Mouse (Mus musculus) forebrain, postnatal 0 days (tissue): ENCODE measurements around the gene Cdh11. TPM values are rescaled to one million over a fixed set of nuclear protein-coding genes. Genes with fewer than 3 reads are reported as not detected.

Experiments used
- ATAC-seq: fragments of 200-750 bp; cut with Nextera tagmentation; 2 replicates; pipeline ENCODE4 v1.8.0; 2017; ENCODE audit warnings: mild to moderate bottlenecking, moderate library complexity
- DNase-seq: peaks from one replicate; pipeline ENCODE4 v3.0.0-alpha.2; 2015
- H3K27ac ChIP-seq: fragments of 300-500 bp; sonication (generic); 2 replicates; pipeline ENCODE4 v1.5.1; 2014; ENCODE audit warnings: low read depth, mild to moderate bottlenecking, antibody characterized with exemption, low read length, moderate library complexity, mixed read lengths
- H3K27me3 ChIP-seq: fragments of 300-500 bp; sonication (generic); 2 replicates; pipeline ENCODE4 v1.6.1; 2014; ENCODE audit warnings: mild to moderate bottlenecking, low read length, mixed read lengths; ENCODE audit not compliant: insufficient read depth
- H3K36me3 ChIP-seq: fragments of 300-500 bp; sonication (generic); 2 replicates; pipeline ENCODE4 v1.6.1; 2014; ENCODE audit warnings: mild to moderate bottlenecking, moderate library complexity; ENCODE audit not compliant: insufficient read depth
- H3K4me1 ChIP-seq: fragments of 300-500 bp; sonication (generic); 2 replicates; pipeline ENCODE4 v1.6.1; 2014; ENCODE audit warnings: antibody characterized with exemption; ENCODE audit not compliant: insufficient read depth
- H3K4me2 ChIP-seq: fragments of 300-500 bp; sonication (generic); 2 replicates; pipeline ENCODE4 v1.6.1; 2014; ENCODE audit warnings: low read depth, mild to moderate bottlenecking, moderate library complexity
- H3K4me3 ChIP-seq: fragments of 300-500 bp; sonication (generic); 2 replicates; pipeline ENCODE4 v1.5.1; 2014; ENCODE audit warnings: low read depth, low read length, mixed read lengths
- H3K9ac ChIP-seq: fragments of 300-500 bp; sonication (generic); 2 replicates; pipeline ENCODE4 v1.6.1; 2014; ENCODE audit warnings: mild to moderate bottlenecking
- H3K9me3 ChIP-seq: fragments of 300-500 bp; sonication (generic); 2 replicates; pipeline ENCODE4 v1.6.1; 2016; ENCODE audit warnings: low read length
- CTCF ChIP-seq: sonication (generic); IDR thresholded peaks from 2 replicates; pipeline ENCODE4 v1.5.1; 2016; ENCODE audit warnings: antibody characterized with exemption, control low read depth, low read depth
- WGBS: fragments of 180-500 bp; shearing (Covaris S2); extraction: QIAGEN DNeasy Blood & Tissue Kit; methylation state at CpG from one replicate; pipeline ENCODE4 v1.1.7; 2014; 5-methylcytosine and 5-hydroxymethylcytosine counted together
- microRNA-seq, 2 experiments: library from miRNA; unstranded; fragments of <30 nt; microRNA quantifications; one replicate each; pipeline ENCODE4; 2016
- polyA plus RNA-seq: library from polyadenylated mRNA; unstranded; fragments of >200 nt; fragmentation: Nextera tagmentation; extraction: Ambion mirVana; gene quantifications from 2 replicates; pipeline ENCODE4 v1.2.1, GENCODE M21; 2015
- total RNA-seq: library from RNA; depleted of rRNA; stranded (reverse); fragments of >200 nt; gene quantifications from 2 replicates; pipeline ENCODE4 v1.2.3, GENCODE M21; 2014

The Cdh11 gene
- total and polyA plus RNA-seq, 2 experiments from 2014 or later, result 25.8 to 69.0 TPM

DNA sequence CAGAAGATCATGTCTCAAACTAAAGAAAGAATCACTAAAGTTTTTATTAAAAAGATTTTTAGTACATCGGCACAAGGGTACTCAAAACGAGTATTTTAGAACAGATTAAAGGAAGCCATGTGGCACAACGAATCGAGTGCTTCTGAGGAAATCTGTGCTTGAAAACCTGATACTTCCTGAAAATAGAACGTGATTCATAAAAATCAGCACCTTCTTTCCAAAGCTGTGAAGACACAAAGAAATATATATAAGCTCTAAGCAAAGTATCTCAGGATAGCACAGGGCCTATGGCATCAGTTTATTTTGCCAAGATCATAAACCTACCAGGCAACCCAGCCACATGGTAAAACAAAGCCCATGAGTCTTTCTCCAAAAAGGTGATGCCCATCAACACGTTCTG lies 191.5 kb downstream of the Cdh11 start:
- Histone ChIP-seq H3K4me2 (no peak overlapping the region), H3K9me3 (no peaks in the 10 kb centered on the region), H3K27me3 (no peaks in the 10 kb centered on the region), H3K4me1 (no peaks in the 10 kb centered on the region), H3K9ac (no peak overlapping the region), H3K4me3 (no peak overlapping the region), H3K27ac (no peak overlapping the region), H3K36me3 (no peaks in the 10 kb centered on the region)
- 85% methylated on average over 6 of the region's 6 CpGs for WGBS
- no peak for TF ChIP-seq CTCF
- ATAC-seq (no peak), DNase-seq (no peak)

Small RNAs within 50 kb of the gene (microRNA-seq; reads per million reads assigned to microRNA genes)
- 0 reads per million in 2 experiments for gene Gm26301
